Mouse (Mus musculus) adrenal gland, postnatal 14 days (tissue): ENCODE measurements at regions not wholly inside any gene's neighbourhood (a gene's known extent, or its start where the extent isn't known, plus 50 kb on each side); places are given as distances from the start of the nearest gene placed in this dataset.

Experiments
- DNase-seq: peaks from one replicate; pipeline ENCODE4 v3.0.0; 2021; ENCODE audit warnings: mixed read lengths
- microRNA-seq, 2 experiments: library from miRNA; unstranded; fragments of <30 nt; microRNA quantifications; one replicate each; pipeline ENCODE4 v1.2.0; 2021

DNA sequence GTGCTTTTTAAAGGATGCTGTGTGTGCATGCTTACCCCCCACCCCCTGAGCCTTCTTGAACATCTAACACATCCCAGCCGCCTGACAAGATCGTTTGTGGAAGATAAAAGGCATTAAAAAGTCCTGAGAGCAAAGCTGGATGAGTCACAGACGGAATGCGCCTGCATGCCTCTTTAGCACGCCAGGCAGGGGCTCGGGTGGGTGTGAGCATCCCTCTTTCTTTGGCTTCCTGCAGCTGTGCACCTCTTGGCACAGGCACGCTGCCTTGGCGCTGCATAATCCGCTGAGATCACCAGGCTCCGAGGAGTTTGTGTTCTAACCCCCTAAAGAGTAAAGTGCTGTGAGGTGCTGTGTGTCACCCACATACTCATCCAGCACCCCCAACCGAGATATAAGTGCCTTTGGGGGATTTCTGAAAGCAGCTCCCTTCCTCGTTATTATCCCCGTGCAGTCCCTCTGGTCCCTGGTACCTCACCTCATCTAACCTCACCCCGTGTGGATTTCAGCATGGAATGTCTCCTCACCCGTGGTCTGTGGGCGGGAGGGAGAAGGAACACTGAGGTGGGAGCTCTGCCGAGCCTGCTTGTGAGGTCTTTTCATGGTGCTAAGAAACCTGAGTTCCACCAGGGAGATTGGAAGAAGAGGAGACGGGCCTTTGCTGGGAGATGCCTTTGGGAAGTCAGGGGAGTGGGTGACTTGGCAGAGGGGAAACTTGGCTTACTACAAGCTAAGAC lies 117.8 kb upstream of the Topaz1 start:
- DNase-seq: no peak

DNA sequence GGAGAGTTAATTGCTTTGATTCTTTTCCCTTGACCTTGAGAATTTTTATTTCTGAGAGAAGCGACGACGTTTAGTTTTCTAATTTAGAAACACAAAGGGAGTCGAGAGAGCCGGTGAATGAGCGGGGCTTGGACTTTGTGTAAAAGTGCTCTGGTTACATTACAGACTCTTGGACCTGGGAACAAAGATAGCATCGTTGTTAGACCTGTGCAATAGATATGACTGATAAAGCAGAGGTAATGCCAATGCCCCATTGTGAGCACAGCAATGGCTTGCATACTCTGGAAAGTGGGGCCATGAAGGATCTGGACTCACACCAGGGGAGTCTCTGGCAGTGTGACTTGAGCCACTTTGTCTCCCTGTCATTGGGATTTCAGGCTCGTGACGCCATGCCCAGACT lies 115.4 kb upstream of the Topaz1 start:
- DNase-seq: no peak

DNA sequence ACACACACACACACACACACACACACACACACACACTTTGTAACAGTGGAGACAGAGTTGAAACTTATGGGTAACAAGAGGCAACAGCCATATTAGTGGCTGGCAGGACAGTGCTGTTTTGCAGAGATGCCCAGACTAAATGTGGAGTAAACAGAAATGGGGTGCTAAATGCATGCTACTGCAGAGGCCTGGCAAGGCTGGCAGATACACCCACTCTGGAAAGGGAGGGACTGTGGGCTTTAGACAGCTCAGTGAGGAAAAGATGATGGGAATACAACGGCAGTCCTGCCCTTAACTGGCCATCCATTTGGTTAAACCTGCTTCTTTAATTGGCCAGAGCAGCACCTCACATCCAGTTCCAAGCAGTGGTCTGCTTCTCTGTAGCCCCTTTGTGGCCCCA lies 113.7 kb upstream of the Topaz1 start:
- DNase-seq: no peak

DNA sequence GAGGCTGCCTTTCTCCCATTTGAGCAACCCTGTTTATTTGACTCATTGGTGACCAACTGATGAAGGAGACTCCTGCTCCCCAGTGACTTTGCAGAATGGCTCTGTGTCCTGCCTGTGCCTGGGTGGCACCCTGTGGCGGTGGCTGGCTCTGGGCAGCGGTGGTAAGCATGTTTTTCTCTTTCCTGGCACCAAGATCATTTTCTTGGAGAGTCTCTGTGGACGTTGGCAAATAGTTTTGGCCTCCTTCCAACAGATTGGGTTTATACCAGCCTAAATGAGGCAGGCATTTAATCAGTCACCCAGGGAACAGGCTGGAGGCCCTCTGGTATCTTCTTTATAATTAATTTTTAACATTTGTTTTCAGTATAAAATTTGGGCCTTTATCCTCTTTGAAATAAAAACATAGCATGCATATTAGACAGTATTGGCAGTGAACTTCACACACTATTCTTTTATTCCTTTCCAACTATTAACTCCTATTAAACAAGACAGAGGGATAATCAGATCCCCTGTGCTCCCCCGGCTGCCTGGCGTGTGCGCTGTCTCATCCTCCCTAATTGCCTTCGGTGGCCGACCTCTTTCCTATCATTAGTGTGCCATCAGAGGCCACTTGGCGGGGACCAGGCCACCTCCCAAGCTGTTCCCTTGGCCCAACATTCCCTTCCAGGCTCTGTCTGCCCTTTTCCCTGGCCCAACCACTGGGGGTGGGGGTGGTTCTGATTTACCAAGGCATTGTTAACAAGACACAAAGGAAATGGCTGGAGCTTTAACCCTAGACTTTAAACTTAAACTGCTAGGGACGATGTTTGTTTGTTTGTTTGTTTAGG lies 111.8 kb upstream of the Topaz1 start:
- DNase-seq: peak; percentile 60

DNA sequence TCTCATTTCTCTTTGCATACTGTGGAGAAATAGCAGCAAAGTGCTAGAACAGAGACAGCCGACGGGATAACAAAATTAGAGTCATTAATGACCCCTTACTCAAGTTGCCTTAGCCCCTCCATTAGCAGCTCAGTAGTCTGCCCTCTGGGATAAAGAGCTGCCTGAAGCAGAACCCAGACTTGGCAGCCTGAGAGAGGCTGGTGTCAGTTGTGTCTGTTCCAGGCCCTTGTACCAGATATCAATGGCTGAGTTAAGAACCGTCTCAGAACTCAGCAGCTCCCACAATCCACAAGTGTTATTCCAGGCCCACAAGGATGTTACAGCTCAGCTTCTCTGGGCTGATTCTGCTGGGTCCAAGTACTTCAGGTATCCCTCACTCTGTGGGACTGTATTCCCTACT lies 109.6 kb upstream of the Topaz1 start:
- DNase-seq: peak; percentile 24

DNA sequence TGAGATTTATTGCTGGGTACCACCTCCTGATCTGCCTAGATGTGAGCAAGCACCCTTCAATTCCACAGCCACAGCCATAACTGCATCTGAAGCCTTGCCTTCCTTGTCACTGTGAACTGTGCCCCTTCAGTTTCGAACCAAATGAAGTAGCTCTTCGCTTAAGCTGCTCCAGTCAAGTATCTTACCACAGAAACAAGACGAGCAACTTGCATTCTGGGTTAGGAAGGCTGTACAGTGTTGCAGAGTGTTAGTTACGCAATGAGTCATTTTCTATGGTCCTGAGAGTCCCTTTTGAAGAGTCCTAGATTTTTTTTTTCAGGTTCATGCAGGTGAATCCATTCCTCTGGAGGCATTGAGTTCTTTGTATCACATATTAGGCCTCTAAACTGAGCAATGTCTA lies 107.9 kb upstream of the Topaz1 start:
- DNase-seq: no peak

DNA sequence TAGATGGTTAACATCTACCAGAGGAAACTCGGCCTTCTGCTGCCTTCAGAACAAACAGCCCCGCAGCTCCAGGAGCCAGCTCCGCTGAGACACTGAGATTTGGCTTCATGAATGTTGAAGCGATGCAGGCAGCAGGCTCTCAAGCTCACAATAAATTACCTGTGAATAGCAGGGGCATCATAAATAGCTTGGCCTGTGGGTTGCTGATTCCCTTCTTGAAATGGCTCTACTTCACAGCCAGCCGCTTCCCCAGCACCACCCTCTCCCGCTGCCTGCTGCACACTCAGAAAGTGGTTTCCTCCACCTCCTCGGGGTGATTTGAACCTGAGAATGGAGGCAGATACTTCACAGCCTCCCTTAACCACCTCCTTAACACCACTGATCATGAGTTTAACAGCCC lies 104.2 kb upstream of the Topaz1 start:
- DNase-seq: no peak

DNA sequence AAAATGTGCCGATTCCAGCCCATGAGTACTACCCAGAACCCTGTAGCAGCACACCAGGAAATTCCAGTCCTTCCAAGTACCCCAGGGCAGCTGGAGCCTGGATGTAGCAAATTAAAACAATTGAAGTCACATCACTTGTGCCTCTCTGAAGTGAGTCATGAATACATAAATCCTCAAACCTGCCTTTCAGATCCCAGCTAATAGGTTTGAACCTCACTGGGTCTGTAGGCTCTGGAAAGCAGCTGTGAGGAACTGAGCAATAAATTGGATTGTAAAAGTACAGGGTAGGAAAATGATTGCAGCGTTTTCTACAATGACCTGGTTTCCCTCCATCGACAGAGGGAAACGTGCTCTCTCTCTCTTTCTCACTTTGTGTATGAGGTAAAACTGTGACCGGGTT lies 101.6 kb upstream of the Topaz1 start:
- DNase-seq: no peak

DNA sequence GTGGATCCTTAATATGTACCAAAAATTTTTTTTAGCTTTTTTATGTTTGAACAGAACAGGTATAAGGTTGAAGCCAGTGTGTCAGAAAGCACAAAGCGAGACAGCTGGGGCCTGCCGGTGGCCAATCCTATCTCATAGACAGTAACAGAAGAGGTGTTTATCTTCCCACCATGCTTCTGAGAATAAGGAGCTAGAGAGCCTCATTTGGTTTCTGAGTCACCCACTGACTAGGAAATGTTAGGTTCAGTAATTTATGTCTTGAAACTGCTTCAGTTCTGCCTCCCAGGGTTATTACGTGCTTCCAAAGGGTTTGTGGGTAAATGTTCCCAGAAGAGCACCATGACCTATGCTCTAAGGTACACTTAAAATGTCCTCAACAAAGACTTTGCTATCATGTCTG lies 96.3 kb upstream of the Topaz1 start:
- no peak for DNase-seq

DNA sequence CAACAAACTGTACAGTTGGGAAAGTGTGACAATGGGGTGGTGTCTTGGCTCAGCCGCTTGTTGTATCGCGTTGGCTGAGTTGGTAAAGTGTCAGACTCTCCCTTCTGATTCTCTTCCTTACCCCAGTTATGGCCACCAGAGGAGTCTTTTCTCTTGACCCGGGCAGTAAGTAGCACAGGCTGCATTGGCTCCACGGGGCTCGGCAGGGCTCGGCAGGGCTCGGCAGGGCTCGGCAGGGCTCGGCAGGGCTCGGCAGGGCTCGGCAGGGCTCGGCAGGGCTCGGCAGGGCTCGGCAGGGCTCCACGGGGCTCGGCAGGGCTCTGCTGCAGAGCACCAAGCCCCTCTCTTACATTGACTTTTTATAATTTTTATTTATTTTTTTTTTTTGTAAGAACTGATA lies 91.6 kb upstream of the Topaz1 start:
- peak; percentile 79 for DNase-seq

DNA sequence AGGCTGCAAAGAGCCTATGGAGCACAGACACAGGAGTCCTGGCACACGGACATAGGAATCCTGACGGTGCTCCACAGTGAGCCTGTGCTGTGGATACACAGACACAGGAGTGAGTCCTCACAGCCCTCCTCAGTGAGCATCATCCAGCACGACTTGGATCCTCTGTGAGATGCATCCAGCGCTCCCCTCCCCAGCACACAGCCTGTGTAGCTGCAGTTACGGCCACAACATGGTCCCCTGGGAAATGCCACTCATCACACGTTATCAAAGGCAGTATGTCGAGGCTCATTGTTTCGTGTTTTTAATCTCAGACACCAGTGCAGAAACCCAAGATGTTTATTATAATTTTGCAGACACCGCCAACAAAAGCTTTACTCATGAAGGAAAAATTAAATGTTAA lies 87.1 kb upstream of the Topaz1 start:
- no peak for DNase-seq

DNA sequence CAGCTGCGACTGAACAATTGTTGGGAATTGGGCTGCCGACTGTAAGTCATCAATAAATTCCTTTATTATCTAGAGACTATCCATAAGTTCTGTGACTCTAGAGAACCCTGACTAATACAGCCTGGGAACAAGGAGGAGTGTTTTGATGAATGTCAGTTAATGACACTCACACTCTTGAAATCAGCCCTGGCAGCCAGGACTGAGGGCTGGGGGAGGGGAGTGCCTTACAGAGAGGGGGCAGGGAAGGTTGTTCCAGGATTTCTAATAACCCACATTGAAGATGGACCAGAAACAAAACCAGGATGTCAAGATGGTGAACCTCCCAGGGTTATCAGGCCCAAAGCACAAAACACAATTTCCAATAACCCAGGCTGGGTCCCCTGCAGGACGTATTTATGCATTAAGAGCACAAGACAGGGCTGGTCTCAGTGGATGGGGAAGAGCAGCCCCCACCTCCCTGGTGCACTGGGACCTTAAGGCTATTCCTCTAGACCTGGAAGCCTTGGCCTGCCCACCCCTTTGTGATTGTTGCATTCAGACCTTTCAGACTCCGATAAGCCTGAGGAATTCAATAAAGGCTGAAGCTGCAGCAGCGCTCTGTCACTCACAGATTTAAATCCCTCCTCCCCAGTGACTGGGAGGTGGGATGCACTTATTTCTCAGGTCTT lies 80.0 kb upstream of the Topaz1 start:
- DNase-seq: no peak

DNA sequence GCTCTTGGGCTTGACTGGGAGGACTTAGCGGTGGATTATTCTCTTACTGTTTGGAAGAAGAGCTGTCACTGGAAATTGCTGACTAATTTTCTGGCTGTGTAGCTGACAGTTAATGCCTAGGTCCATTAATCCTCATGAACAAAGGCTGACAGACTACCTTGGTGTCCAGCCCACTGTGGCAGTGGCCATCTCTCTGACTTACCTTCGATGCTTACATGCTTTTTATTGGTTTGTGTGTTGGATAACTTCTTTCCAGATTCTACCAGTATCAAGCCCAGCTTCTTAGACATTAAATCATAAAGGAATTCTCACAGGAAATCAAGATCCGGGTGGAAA lies 79.5 kb upstream of the Topaz1 start:
- DNase-seq: no peak

DNA sequence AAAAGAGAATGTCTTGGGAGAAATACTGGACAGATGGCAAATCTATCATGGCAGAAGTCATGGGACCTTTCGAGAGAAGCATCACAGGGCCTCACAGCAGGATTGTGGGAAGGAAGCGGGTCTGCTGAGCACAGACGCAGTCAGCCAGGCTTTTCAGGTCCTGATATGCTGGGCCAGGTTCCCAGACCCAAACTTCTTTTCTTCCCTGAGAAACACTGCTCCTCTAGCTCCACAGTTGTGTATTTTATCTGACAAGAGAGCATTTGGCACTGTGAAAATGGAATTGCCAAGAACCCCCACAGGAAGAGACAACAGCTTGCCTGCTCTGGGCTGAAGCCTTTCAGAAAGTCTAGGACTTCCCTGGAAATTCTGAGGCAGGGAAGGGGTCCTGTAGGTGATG lies 73.4 kb upstream of the Topaz1 start:
- no peak for DNase-seq

DNA sequence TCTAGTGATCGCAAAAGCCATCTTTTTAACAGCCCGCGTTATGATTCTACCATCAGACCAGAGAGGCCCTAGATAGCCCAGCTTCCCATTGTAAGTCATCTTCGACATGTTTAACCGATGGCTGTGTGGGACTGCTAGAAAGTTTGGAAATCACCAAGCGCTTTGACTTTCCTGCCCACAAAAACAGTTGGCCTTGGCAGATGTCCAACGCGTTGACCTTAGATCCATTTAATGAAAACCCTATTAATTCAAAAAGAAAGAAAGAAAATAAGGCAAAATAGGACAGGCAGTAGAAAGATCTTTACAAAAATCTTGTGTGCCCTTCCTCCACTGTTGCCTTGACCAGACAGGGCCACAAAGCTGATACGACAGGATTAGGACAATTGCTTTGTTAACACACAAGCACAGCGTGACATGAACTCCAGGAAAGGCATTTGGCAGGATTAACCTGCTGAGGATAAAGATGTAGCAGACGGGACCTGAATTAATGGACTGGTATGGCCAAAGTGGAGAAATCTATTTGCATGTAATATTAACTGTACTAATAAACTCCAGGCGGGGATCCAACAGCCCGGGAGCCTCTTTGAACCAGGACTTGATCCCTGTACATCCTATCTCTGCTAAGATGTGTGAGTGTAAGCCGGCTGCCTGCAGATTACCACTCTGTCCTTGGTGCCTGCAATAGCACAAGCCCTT lies 69.0 kb upstream of the Topaz1 start:
- DNase-seq: peak; percentile 64

DNA sequence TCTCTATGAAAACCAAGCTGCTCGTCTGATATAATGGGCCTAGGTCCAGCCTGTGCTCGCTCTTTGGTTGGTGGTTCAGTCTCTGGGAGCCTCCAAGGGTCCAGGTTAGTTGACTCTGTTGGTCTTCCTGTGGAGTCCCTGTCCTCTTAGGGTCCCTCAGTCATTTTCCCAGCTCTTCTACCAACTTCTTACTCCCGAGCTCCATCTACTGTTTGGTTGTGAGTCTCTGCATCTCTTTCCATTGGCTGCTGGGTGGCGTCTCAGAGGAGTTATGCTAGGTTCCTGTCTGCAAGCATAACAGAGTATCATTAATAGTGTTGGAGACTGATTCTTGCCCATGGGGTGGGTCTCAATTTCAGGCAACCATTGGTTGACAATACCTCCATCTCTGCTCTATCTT lies 60.0 kb upstream of the Topaz1 start:
- DNase-seq: peak; percentile 38

DNA sequence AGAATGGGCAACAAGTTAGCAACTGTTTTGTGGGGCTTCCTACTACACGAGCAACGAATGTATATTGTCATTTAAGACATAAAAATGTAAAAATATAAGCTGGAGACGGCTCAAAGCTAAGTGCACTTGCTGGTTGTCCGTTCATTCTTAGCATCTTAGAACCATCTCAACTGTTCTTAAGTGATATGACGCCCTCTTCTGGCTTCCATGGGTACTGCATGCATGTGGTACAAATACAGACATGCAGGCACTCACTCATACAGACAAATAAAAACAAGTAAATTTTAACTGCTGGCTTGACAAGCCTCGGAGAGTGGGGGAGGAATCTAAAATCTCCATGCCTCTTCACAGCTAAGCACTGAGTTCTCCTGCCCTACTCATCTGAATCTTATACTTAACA lies 55.3 kb upstream of the Topaz1 start:
- peak; percentile 32 for DNase-seq

DNA sequence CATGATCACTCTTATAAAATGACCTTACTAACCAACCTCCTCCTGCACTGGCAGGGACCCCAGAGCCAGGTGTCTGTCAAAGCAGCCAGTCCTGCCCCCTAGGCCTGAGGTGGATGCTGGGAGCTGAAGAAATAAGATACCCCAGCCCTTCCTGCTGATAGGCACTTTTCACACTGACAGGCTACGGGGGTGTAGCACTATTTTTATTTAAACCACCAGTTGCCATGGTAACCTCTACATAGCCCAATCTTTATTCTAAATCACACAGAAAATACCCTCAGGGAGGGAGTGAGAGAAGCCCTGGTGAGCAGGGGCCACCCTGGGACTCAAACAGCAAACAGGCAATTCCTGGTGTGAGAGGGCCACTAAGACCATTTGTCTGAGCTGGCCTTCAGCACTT lies 51.4 kb upstream of the Topaz1 start:
- no peak for DNase-seq

Small RNA genes lying in the stretch of these regions (microRNA-seq; reads per million reads assigned to microRNA genes)
- 74.2 to 88.7 reads per million in 2 experiments for gene Mir138-1
